Mouse (Mus musculus): ENCODE data around the gene Col13a1. TPM values are rescaled to one million over a fixed set of nuclear protein-coding genes. Genes with fewer than 3 reads are reported as not detected.

Col13a1 gene
- polyA plus RNA-seq, 1 experiment from 2014 or later = not detected

- ChIA-PET CTCF (interaction anchor here (1.0 kb wide), 1 partner anchor 10 kb away, joined by 3 read pairs; no protein-coding TSS in a partner anchor), POLR2A (no interaction called here)
- TF ChIP-seq CTCF (IDR thresholded peaks at IDR 0.05) = no peak
- in situ Hi-C loops (cut with MboI; ENCODE audit: low pct_unique_long_range_greater_than_20kb) = no loop called here
- DNase-seq (ENCODE audit: low read depth, low spot score) = no peak
- peaks cover 11% of the 10 kb centered on the region for H3K27me3 ChIP-seq
- no peak for ATAC-seq
These were observed 183.9 kb downstream of the Col13a1 start for GRCm38 (mm10) chr10:61794971-61795370.

DNA sequence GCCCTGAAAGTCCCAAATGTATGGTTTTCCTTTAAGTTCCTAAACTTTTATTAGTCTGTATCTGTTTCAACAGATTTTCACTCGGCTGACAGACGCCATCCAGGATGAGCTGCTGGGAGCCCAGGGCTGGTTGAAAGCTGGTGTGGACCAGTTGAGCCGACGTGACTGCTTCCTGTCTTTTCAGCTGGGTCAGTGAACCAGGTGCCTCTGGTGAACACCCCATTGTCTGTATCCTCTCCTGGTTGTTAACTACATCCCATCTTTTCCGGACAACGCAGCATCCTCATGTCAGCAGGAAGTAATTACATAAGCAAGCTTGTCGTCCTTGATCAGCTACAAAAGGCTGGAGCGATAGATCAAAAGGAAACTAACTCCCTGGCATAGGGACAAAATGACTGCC is 185.9 kb downstream of the Col13a1 start:
- TF ChIP-seq CTCF (IDR thresholded peaks at IDR 0.05) = no peak
- in situ Hi-C loops (cut with MboI; ENCODE audit: low pct_unique_long_range_greater_than_20kb) = no loop called here
- ChIA-PET CTCF (no interaction called here), POLR2A (no interaction called here)
- DNase-seq (ENCODE audit: low read depth, low spot score) = no peak
- peaks cover 10% of the 10 kb centered on the region for H3K27me3 ChIP-seq
- no peak for ATAC-seq

- in situ Hi-C loops (cut with MboI; ENCODE audit: low pct_unique_long_range_greater_than_20kb) = no loop called here
These were observed 190.4 kb downstream of the Col13a1 start for GRCm38 (mm10) chr10:61788499-61788898.

More at GRCm38 (mm10) chr10:61788499-61788898, 190.4 kb downstream of the Col13a1 start:
- H3K27me3 ChIP-seq = no peaks in the 10 kb centered on the region
- ChIA-PET CTCF (interaction anchor here (0.8 kb wide), 1 partner anchor 47 kb away, joined by 3 read pairs; no protein-coding TSS in a partner anchor), POLR2A (no interaction called here)
- ATAC-seq (no peak), DNase-seq (ENCODE audit: low read depth, low spot score) (no peak)
- TF ChIP-seq CTCF (IDR thresholded peaks at IDR 0.05) = no peak

Other genes with a start within 250 kb of the Col13a1 start
- gene H2afy2, start 195.0 kb downstream of the Col13a1 start, polyA plus RNA-seq (2021) = 33.1 TPM
- gene Neurog3, start 154.0 kb upstream of the Col13a1 start, polyA plus RNA-seq (2021) = not detected
- 13.2 TPM for gene Fam241b, start 164.8 kb upstream of the Col13a1 start, polyA plus RNA-seq (2021)